Mouse (Mus musculus): ENCODE data around the gene Ms4a14.

- no peak for TF ChIP-seq CTCF (IDR thresholded peaks at IDR 0.05; ENCODE audit: low read depth)
- TF ChIP-seq EP300 (IDR thresholded peaks at IDR 0.05; ENCODE audit: low read depth) = no peak
These were observed 41.5 kb upstream of the Ms4a14 start for GRCm38 (mm10) chr19:11355730-11356129.

All from liver, embryonic 14.5 days (tissue).